Mouse (Mus musculus) midbrain, postnatal 0 days (tissue): ENCODE measurements around the gene Imp3. TPM values are rescaled to one million over a fixed set of nuclear protein-coding genes. Genes with fewer than 3 reads are reported as not detected.

ENCODE experiments used
- ATAC-seq: fragments of 200-750 bp; cut with Nextera tagmentation; 2 replicates; pipeline ENCODE4 v1.8.0; 2017; ENCODE audit warnings: moderate number of reproducible peaks, mild to moderate bottlenecking, moderate TSS enrichment, moderate library complexity; ENCODE audit not compliant: low FRiP score
- DNase-seq: peaks from one replicate; pipeline ENCODE4 v3.0.0-alpha.2; 2015; ENCODE audit warnings: low spot score
- H3K27ac ChIP-seq: fragments of 300-500 bp; sonication (generic); 2 replicates; pipeline ENCODE4 v1.5.1; 2014; ENCODE audit warnings: low read depth, mild to moderate bottlenecking, low read length, mixed read lengths
- H3K27me3 ChIP-seq: fragments of 300-500 bp; sonication (generic); 2 replicates; pipeline ENCODE4 v1.6.1; 2014; ENCODE audit warnings: low read length, control low read depth, mixed read lengths; ENCODE audit not compliant: insufficient read depth
- H3K36me3 ChIP-seq: fragments of 300-500 bp; sonication (generic); 2 replicates; pipeline ENCODE4 v1.6.1; 2014; ENCODE audit warnings: low read length, control low read depth, mixed read lengths; ENCODE audit not compliant: insufficient read depth
- H3K4me1 ChIP-seq: fragments of 300-500 bp; sonication (generic); 2 replicates; pipeline ENCODE4 v1.6.1; 2014; ENCODE audit warnings: mild to moderate bottlenecking, control low read depth, antibody characterized with exemption, low read length, mixed read lengths; ENCODE audit not compliant: insufficient read depth
- H3K4me2 ChIP-seq: fragments of 300-500 bp; sonication (generic); 2 replicates; pipeline ENCODE4 v1.6.1; 2014; ENCODE audit warnings: low read depth, mild to moderate bottlenecking, low read length, mixed read lengths; ENCODE audit not compliant: poor library complexity, severe bottlenecking
- H3K4me3 ChIP-seq: fragments of 300-500 bp; sonication (generic); 2 replicates; pipeline ENCODE4 v1.5.1; 2014; ENCODE audit warnings: low read depth, mild to moderate bottlenecking, low read length, moderate library complexity
- H3K9ac ChIP-seq: fragments of 300-500 bp; sonication (generic); replicated peaks from 2 replicates; pipeline ENCODE4 v1.6.1; 2014; ENCODE audit warnings: mild to moderate bottlenecking, low read length, moderate library complexity, mixed read lengths; ENCODE audit not compliant: poor library complexity, severe bottlenecking
- H3K9me3 ChIP-seq: fragments of 300-500 bp; sonication (generic); 2 replicates; pipeline ENCODE4 v1.6.1; 2016; ENCODE audit warnings: low read length, control low read depth
- CTCF ChIP-seq: IDR thresholded peaks from 2 replicates; pipeline ENCODE4 v1.5.1; 2016; ENCODE audit warnings: antibody characterized with exemption, mild to moderate bottlenecking
- WGBS: fragments of 180-500 bp; shearing (Covaris S2); extraction: QIAGEN DNeasy Blood & Tissue Kit; methylation state at CpG from one replicate; pipeline ENCODE4 v1.1.7; 2014; 5-methylcytosine and 5-hydroxymethylcytosine counted together
- polyA plus RNA-seq: library from polyadenylated mRNA; unstranded; fragments of >200 nt; fragmentation: Nextera tagmentation; extraction: Ambion mirVana; gene quantifications from 2 replicates; pipeline ENCODE4 v1.2.1, GENCODE M21; 2015
- total RNA-seq: library from RNA; depleted of rRNA; stranded (reverse); fragments of >200 nt; gene quantifications from 2 replicates; pipeline ENCODE4 v1.2.3, GENCODE M21; 2014

Imp3 gene
- total and polyA plus RNA-seq, 2 experiments from 2014 or later = 80.3 to 131 TPM

DNA sequence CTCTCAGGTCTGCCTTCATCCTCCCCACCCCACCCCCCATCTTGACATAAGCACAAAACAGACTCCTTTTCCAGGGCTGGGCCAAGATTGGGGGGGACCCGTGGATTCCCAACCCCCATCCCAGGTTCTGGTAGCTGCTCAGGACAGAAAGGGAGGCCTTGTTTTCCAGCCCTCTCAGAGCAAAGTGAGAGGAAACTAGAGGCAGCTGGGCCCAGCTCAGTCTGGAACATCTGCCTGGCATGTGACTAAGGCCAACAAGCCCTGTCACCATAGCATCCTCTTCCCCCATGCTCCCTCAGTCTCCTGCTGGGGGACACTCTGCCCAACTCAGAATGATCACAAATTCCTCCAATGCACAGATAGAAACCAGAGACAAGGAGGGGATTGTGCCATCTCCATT is 22.2 kb upstream of the Imp3 start:
- Histone ChIP-seq H3K27ac (no peak overlapping the region), H3K4me1 (no peaks in the 10 kb centered on the region), H3K4me2 (no peak overlapping the region), H3K9ac (no peak overlapping the region), H3K4me3 (no peak overlapping the region), H3K9me3 (no peaks in the 10 kb centered on the region), H3K27me3 (no peaks in the 10 kb centered on the region), H3K36me3 (no peaks in the 10 kb centered on the region)
- ATAC-seq = no peak
- no peak for TF ChIP-seq CTCF
- WGBS = 81% methylated on average over 1 of the region's 1 CpGs
- DNase-seq = no peak

DNA sequence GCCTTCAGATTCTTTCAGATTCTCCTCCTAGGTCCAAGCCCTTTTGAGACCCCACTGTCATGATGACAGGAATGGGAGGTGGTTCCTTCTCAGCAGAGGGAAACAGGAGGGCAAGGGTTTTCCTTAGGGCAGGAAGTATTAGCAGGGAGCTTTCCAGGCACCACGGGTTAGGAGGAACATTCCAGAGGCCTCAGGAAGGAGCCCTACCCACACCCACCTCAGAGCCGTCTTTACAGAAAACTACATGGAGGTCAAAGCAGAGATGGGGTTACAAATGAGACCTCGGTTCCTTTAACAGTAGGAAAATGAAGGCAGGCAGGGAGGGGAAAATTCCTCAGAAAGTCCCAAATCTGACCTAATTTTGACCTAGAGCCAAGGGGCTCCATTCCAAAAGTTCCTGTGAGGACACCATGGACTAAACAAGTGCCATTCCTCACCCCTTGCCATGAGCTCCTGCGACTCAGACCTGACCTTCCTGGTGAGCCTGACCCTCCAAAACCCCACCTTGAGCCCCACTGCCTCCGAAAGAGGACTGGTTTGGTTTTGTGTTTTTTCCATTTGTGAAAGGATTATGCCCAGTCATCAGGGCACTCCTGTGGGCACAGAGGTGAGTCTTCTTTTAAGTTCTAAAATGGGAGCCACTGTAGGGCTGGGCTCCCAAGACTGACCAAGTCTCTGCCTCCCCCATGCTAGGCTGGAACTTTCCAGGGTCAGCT is 21.4 kb upstream of the Imp3 start:
- H3K4me3 ChIP-seq = no peak overlapping the region
- TF ChIP-seq CTCF = no peak
- H3K27ac ChIP-seq = no peak overlapping the region
- H3K36me3 ChIP-seq = no peaks in the 10 kb centered on the region
- 82% methylated on average over 5 of the region's 5 CpGs for WGBS
- ATAC-seq (no peak), DNase-seq (no peak)
- H3K9ac ChIP-seq = no peak overlapping the region
- H3K4me1 ChIP-seq = no peaks in the 10 kb centered on the region
- no peaks in the 10 kb centered on the region for H3K9me3 ChIP-seq
- no peak overlapping the region for H3K4me2 ChIP-seq
- H3K27me3 ChIP-seq = no peaks in the 10 kb centered on the region

DNA sequence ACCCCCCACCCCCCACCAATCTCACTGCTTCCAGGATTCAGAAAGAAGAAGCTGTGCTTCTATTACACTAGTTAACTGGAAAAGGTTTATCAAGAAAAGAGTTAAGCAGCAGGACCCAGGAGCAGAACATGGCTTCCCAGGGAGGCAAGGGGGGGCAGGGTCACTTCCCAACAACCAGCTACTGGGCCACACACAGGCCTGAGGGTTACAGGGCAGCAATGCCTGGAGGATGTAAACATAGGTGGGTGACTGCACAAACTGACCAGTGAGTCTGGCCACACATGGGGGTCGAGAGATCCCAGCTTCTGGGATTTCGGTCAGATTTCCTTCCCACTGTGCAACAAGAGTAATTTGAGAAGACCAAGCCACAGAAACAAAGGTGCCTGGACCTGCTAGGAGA is 20.1 kb upstream of the Imp3 start:
- Histone ChIP-seq H3K4me1 (no peaks in the 10 kb centered on the region), H3K4me3 (no peak overlapping the region), H3K27ac (no peak overlapping the region), H3K4me2 (no peak overlapping the region), H3K9me3 (no peaks in the 10 kb centered on the region), H3K27me3 (no peaks in the 10 kb centered on the region), H3K9ac (no peak overlapping the region), H3K36me3 (no peaks in the 10 kb centered on the region)
- DNase-seq = no peak
- 69% methylated on average over 2 of the region's 2 CpGs for WGBS
- ATAC-seq = no peak
- no peak for TF ChIP-seq CTCF

DNA sequence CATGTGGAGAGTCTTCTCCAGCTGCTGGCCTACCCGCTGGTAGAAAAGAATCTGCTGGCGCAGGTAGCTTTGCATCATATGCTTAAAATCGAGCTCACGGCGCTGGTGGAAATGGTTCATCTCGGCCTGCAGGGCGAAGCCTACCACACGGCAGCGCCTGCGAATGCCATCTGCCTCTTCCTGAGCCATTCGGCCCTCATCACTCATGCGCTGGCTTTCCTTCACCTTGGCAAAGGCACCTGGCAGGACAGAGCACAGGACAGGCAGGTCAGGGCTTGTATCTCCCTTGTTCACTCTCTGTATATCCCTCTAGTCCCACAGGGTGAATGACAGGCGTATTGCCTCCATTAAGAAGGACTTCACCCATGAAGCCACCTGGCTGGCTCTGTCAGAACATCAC is 18.8 kb upstream of the Imp3 start:
- no peak overlapping the region for H3K9ac ChIP-seq
- DNase-seq (no peak), ATAC-seq (no peak)
- H3K27ac ChIP-seq = no peak overlapping the region
- TF ChIP-seq CTCF = no peak
- no peak overlapping the region for H3K4me3 ChIP-seq
- H3K9me3 ChIP-seq = no peaks in the 10 kb centered on the region
- no peak overlapping the region for H3K4me2 ChIP-seq
- no peaks in the 10 kb centered on the region for H3K36me3 ChIP-seq
- no peaks in the 10 kb centered on the region for H3K27me3 ChIP-seq
- no peaks in the 10 kb centered on the region; the same call in 1 of the 2 replicates for H3K4me1 ChIP-seq
- 95% methylated on average over 13 of the region's 13 CpGs for WGBS

DNA sequence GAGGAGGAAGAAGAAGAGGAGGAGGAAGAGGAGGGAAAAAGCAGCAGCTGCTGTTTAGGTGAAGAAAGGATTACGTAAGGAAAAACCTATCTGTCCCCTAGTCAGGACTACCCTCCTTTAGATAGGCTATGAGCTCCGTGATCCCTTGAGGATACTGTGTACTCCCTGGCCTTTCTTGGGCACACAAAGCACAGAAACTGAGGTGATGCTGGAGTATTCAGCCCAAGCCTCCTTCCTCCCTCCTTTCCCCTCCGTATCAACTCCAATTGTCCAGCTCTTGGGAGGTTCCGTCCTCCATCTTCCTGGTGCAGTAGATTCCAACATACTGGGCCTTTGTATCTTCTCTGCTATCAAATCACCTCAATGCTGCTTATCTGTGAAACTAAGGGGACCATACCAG is 14.5 kb upstream of the Imp3 start:
- DNase-seq = no peak
- Histone ChIP-seq H3K36me3 (no peaks in the 10 kb centered on the region), H3K4me2 (no peak overlapping the region), H3K27me3 (0 out of 2 replicates have a peak, but pooled peaks cover 11% of the 10 kb centered on the region), H3K27ac (no peak overlapping the region), H3K4me1 (no peaks in the 10 kb centered on the region; the same call in 1 of the 2 replicates), H3K9me3 (no peaks in the 10 kb centered on the region), H3K9ac (no peak overlapping the region), H3K4me3 (no peak overlapping the region)
- no peak for ATAC-seq
- WGBS = 91% methylated on average over 4 of the region's 4 CpGs
- TF ChIP-seq CTCF = no peak

DNA sequence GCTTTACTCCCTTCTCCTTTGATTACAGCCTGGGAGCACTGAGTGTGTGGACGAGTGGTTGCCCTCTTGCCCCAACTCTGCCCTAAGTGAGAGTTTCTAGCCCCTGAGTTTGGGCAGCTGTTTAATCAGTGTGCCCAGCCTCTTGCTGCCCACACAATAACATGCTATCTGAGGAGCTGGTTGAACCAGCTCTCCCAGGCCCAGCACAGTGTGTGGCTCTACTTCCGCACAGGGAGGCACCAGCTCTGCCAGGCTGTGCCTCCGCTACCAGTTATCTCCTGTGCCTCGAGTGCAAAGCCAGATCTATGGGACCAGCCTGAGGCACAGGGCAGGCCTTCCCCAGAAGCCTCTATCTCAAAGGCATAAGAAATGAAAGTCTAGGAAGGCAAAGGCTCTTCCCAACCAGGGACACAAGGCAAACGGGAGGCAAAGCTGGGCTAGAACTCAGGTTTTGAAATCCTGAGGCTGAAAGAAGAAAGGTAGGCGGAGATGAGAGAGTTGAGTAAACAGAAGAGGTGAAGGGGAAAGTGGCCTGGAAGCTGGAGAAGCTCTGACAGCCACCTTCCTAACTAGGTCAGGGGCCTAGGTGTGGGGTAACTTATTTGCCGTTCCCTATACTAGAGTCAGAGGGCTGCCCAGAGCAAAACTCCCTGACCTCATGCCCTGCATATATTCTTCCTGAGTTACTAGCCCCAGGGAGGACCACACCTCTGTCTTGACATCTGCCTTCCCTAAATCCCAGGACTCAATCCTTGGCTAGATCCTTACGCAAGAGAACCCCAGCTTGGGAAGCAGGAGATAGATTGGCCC is 13.2 kb upstream of the Imp3 start:
- no peak overlapping the region for H3K27ac ChIP-seq
- no peak overlapping the region for H3K4me3 ChIP-seq
- no peaks in the 10 kb centered on the region for H3K9me3 ChIP-seq
- 0 out of 2 replicates have a peak overlapping the region, but pooled peaks have one; percentile 13 for H3K9ac ChIP-seq
- H3K4me1 ChIP-seq = peaks cover 3% of the 10 kb centered on the region; the same call in 1 of the 2 replicates
- TF ChIP-seq CTCF = no peak
- ATAC-seq (no peak), DNase-seq (no peak)
- H3K27me3 ChIP-seq = 0 out of 2 replicates have a peak, but pooled peaks cover 11% of the 10 kb centered on the region
- WGBS = 69% methylated on average over 8 of the region's 8 CpGs
- H3K36me3 ChIP-seq = no peaks in the 10 kb centered on the region
- H3K4me2 ChIP-seq = peak overlapping the region; percentile 32
